Mouse (Mus musculus): Measurements from ENCODE around the gene Srd5a1. TPM values are rescaled to one million over a fixed set of nuclear protein-coding genes. Genes with fewer than 3 reads are reported as not detected.

The Srd5a1 gene
- polyA plus RNA-seq, 1 experiment from 2014 or later = 19.3 TPM

- H3K27me3 ChIP-seq (ENCODE audit: control insufficient read depth, insufficient read depth, low read length) = no peaks in the 10 kb centered on the region; the same call in 1 of the 2 replicates
- DNase-seq (ENCODE audit: low spot score) (no peak), ATAC-seq (ENCODE audit: insufficient number of reproducible peaks, low FRiP score, low TSS enrichment, low read depth) (no peak)
- no peak overlapping the region for H3K27ac ChIP-seq (replicated peaks; ENCODE audit: low read depth, low read length)
- no peaks in the 10 kb centered on the region for H3K9me3 ChIP-seq (ENCODE audit: control insufficient read depth, low read length)
- peaks cover 26% of the 10 kb centered on the region for H3K4me1 ChIP-seq (ENCODE audit: control insufficient read depth, insufficient read depth, low read length)
- WGBS = under 1% methylated on average over 9 of the region's 9 CpGs
- H3K4me3 ChIP-seq (ENCODE audit: low read depth, low read length) = peak overlapping the region; percentile 83
- peak overlapping the region; percentile 82 for H3K4me2 ChIP-seq (ENCODE audit: low read depth, severe bottlenecking)
- H3K36me3 ChIP-seq (ENCODE audit: control insufficient read depth, insufficient read depth, low read length) = peaks cover 5% of the 10 kb centered on the region; the same call in 1 of the 2 replicates
- H3K9ac ChIP-seq (ENCODE audit: low read length) = peak overlapping the region; percentile 82
Observed at GRCm38 (mm10) chr13:69532893-69533404, 78.3 kb downstream of the Srd5a1 start.

GRCm38 (mm10) chr13:69532101-69532892, 78.9 kb downstream of the Srd5a1 start:
- peaks cover 26% of the 10 kb centered on the region for H3K4me1 ChIP-seq (ENCODE audit: control insufficient read depth, insufficient read depth, low read length)
- no peak for ATAC-seq (ENCODE audit: insufficient number of reproducible peaks, low FRiP score, low TSS enrichment, low read depth)
- H3K36me3 ChIP-seq (ENCODE audit: control insufficient read depth, insufficient read depth, low read length) = peaks cover 5% of the 10 kb centered on the region; the same call in 1 of the 2 replicates
- H3K27me3 ChIP-seq (ENCODE audit: control insufficient read depth, insufficient read depth, low read length) = no peaks in the 10 kb centered on the region; the same call in 1 of the 2 replicates
- H3K9me3 ChIP-seq (ENCODE audit: control insufficient read depth, low read length) = no peaks in the 10 kb centered on the region
- WGBS = 28% methylated on average over 14 of the region's 14 CpGs
- peak overlapping the region; percentile 82 for H3K4me2 ChIP-seq (ENCODE audit: low read depth, severe bottlenecking)
- no peak for DNase-seq (ENCODE audit: low spot score)
- H3K9ac ChIP-seq (ENCODE audit: low read length) = no peak overlapping the region
- no peak overlapping the region for H3K27ac ChIP-seq (replicated peaks; ENCODE audit: low read depth, low read length)
- H3K4me3 ChIP-seq (ENCODE audit: low read depth, low read length) = peak overlapping the region; percentile 83

- Histone ChIP-seq H3K4me1 (ENCODE audit: control insufficient read depth, insufficient read depth, low read length) (peaks cover 26% of the 10 kb centered on the region), H3K9me3 (ENCODE audit: control insufficient read depth, low read length) (no peaks in the 10 kb centered on the region), H3K4me2 (ENCODE audit: low read depth, severe bottlenecking) (peak overlapping the region; percentile 82), H3K27ac (replicated peaks; ENCODE audit: low read depth, low read length) (no peak overlapping the region), H3K4me3 (ENCODE audit: low read depth, low read length) (peak overlapping the region; percentile 83; the same call in 1 of the 2 replicates), H3K9ac (ENCODE audit: low read length) (no peak overlapping the region), H3K36me3 (ENCODE audit: control insufficient read depth, insufficient read depth, low read length) (peaks cover 5% of the 10 kb centered on the region; the same call in 1 of the 2 replicates), H3K27me3 (ENCODE audit: control insufficient read depth, insufficient read depth, low read length) (no peaks in the 10 kb centered on the region; the same call in 1 of the 2 replicates)
- DNase-seq (ENCODE audit: low spot score) = no peak
- WGBS = 50% methylated on average over 6 of the region's 6 CpGs
- no peak for ATAC-seq (ENCODE audit: insufficient number of reproducible peaks, low FRiP score, low TSS enrichment, low read depth)
Observed at GRCm38 (mm10) chr13:69531431-69531830, 79.8 kb downstream of the Srd5a1 start.

DNA sequence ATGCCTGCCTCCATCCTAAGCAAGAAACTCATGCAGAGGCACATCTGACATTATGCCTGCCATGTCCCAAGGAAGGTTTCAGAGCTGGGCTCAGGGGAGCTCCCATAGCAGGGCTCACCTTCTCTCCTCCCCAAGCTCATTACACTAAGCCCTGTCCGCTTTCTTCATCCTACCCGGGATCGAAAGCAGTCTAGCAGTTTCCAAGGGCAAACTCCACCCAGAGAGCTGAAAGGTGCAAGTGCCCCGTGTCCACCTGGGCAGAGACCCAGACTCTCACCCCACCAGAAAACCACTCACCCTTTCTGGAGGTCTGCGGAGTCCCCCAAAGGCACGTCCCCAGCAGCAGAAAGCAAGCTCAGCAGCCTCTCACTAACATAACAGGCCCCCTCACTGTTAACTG, 80.3 kb downstream of the Srd5a1 start:
- Histone ChIP-seq H3K9me3 (ENCODE audit: control insufficient read depth, low read length) (no peaks in the 10 kb centered on the region), H3K9ac (ENCODE audit: low read length) (no peak overlapping the region), H3K27ac (replicated peaks; ENCODE audit: low read depth, low read length) (no peak overlapping the region), H3K4me1 (ENCODE audit: control insufficient read depth, insufficient read depth, low read length) (peaks cover 26% of the 10 kb centered on the region), H3K36me3 (ENCODE audit: control insufficient read depth, insufficient read depth, low read length) (peaks cover 5% of the 10 kb centered on the region; the same call in 1 of the 2 replicates), H3K4me3 (ENCODE audit: low read depth, low read length) (no peak overlapping the region), H3K27me3 (ENCODE audit: control insufficient read depth, insufficient read depth, low read length) (no peaks in the 10 kb centered on the region; the same call in 1 of the 2 replicates), H3K4me2 (ENCODE audit: low read depth, severe bottlenecking) (peak overlapping the region; percentile 11; the same call in 1 of the 2 replicates)
- 86% methylated on average over 6 of the region's 6 CpGs for WGBS
- ATAC-seq (ENCODE audit: insufficient number of reproducible peaks, low FRiP score, low TSS enrichment, low read depth) (no peak), DNase-seq (ENCODE audit: low spot score) (no peak)

DNA sequence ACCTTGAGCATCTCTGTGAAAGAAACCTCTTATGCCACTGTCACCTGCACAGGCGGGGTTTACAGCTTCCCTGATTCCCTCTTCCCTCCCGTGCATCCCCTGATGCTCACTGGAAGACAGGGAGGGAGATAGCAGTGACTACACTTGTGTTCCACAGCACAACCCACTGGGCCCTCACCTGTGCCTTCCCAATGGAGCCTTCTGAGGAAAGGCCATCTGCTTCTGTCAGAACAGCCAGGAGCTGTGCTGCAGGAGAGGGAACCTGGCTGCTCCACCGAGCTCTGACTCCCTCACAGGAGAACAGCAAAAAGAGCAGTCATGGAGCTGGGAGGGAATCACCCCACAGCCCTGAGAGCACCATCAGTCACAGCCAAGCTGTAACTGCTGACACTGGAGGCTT, 81.1 kb downstream of the Srd5a1 start:
- Histone ChIP-seq H3K9me3 (ENCODE audit: control insufficient read depth, low read length) (no peaks in the 10 kb centered on the region), H3K4me1 (ENCODE audit: control insufficient read depth, insufficient read depth, low read length) (peaks cover 21% of the 10 kb centered on the region), H3K9ac (ENCODE audit: low read length) (no peak overlapping the region), H3K4me3 (ENCODE audit: low read depth, low read length) (no peak overlapping the region), H3K4me2 (ENCODE audit: low read depth, severe bottlenecking) (no peak overlapping the region), H3K27me3 (ENCODE audit: control insufficient read depth, insufficient read depth, low read length) (no peaks in the 10 kb centered on the region; the same call in 1 of the 2 replicates), H3K27ac (replicated peaks; ENCODE audit: low read depth, low read length) (no peak overlapping the region), H3K36me3 (ENCODE audit: control insufficient read depth, insufficient read depth, low read length) (peaks cover 5% of the 10 kb centered on the region; the same call in 1 of the 2 replicates)
- ATAC-seq (ENCODE audit: insufficient number of reproducible peaks, low FRiP score, low TSS enrichment, low read depth) = no peak
- DNase-seq (ENCODE audit: low spot score) = no peak
- 86% methylated on average over 3 of the region's 3 CpGs for WGBS

DNA sequence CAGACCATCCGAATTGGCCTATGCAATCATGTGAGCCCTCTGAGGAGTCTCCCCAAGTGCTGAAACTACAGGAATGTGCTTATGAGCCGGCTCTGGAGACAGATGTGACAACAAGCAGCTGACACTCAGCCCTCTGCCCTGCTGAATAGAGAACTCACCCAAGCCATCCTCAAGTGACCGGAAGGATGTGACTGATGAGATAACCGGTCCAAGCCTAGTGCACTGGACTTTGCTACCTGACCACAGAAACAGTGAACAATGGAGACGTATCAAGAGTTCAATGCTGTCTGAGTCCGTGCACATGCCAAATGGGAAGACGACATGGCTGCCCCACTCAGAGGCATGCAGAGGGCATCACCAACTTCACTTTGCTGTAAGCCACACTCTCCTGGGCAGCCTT, 82.7 kb downstream of the Srd5a1 start:
- H3K9me3 ChIP-seq (ENCODE audit: control insufficient read depth, low read length) = no peaks in the 10 kb centered on the region
- H3K4me2 ChIP-seq (ENCODE audit: low read depth, severe bottlenecking) = no peak overlapping the region
- no peak for DNase-seq (ENCODE audit: low spot score)
- H3K4me3 ChIP-seq (ENCODE audit: low read depth, low read length) = no peak overlapping the region
- peaks cover 5% of the 10 kb centered on the region; the same call in 1 of the 2 replicates for H3K36me3 ChIP-seq (ENCODE audit: control insufficient read depth, insufficient read depth, low read length)
- ATAC-seq (ENCODE audit: insufficient number of reproducible peaks, low FRiP score, low TSS enrichment, low read depth) = no peak
- H3K27me3 ChIP-seq (ENCODE audit: control insufficient read depth, insufficient read depth, low read length) = no peaks in the 10 kb centered on the region
- peaks cover 21% of the 10 kb centered on the region for H3K4me1 ChIP-seq (ENCODE audit: control insufficient read depth, insufficient read depth, low read length)
- no peak overlapping the region for H3K9ac ChIP-seq (ENCODE audit: low read length)
- no peak overlapping the region for H3K27ac ChIP-seq (replicated peaks; ENCODE audit: low read depth, low read length)
- WGBS = 75% methylated on average over 7 of the region's 7 CpGs

- 74% methylated on average over 4 of the region's 4 CpGs for WGBS
- H3K4me1 ChIP-seq (ENCODE audit: control insufficient read depth, insufficient read depth, low read length) = peaks cover 11% of the 10 kb centered on the region; the same call in 1 of the 2 replicates
- H3K36me3 ChIP-seq (ENCODE audit: control insufficient read depth, insufficient read depth, low read length) = peaks cover 5% of the 10 kb centered on the region; the same call in 1 of the 2 replicates
- no peak overlapping the region for H3K27ac ChIP-seq (replicated peaks; ENCODE audit: low read depth, low read length)
- no peak overlapping the region for H3K4me3 ChIP-seq (ENCODE audit: low read depth, low read length)
- no peak overlapping the region for H3K9ac ChIP-seq (ENCODE audit: low read length)
- no peak for ATAC-seq (ENCODE audit: insufficient number of reproducible peaks, low FRiP score, low TSS enrichment, low read depth)
- H3K4me2 ChIP-seq (ENCODE audit: low read depth, severe bottlenecking) = no peak overlapping the region
- no peaks in the 10 kb centered on the region for H3K27me3 ChIP-seq (ENCODE audit: control insufficient read depth, insufficient read depth, low read length)
- H3K9me3 ChIP-seq (ENCODE audit: control insufficient read depth, low read length) = no peaks in the 10 kb centered on the region
- DNase-seq (ENCODE audit: low spot score) = no peak
Observed at GRCm38 (mm10) chr13:69525867-69526266, 85.4 kb downstream of the Srd5a1 start.

DNA sequence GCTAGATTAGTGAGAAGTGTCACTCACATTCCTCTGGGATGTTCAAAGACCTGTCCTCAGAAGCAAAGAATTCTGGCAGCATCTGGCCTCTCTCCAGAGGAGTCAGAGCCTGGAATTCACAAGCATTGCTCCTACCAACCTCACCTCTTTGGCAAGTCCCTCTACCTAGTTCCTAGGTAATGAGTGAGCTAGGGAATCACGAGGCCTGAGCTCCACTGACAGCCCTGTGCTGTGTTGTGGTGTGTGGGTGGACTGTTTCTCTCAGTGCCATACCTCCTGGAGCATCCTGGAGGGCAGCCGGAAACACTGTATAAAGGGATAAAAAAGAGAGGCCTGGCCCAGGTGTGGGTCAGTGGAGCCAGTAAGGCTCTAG, 87.1 kb downstream of the Srd5a1 start:
- H3K4me3 ChIP-seq (ENCODE audit: low read depth, low read length) = no peak overlapping the region
- H3K4me1 ChIP-seq (ENCODE audit: control insufficient read depth, insufficient read depth, low read length) = peaks cover 5% of the 10 kb centered on the region; the same call in 1 of the 2 replicates
- no peaks in the 10 kb centered on the region for H3K27me3 ChIP-seq (ENCODE audit: control insufficient read depth, insufficient read depth, low read length)
- WGBS = 76% methylated on average over 2 of the region's 2 CpGs
- DNase-seq (ENCODE audit: low spot score) (no peak), ATAC-seq (ENCODE audit: insufficient number of reproducible peaks, low FRiP score, low TSS enrichment, low read depth) (no peak)
- H3K9ac ChIP-seq (ENCODE audit: low read length) = no peak overlapping the region
- no peaks in the 10 kb centered on the region for H3K36me3 ChIP-seq (ENCODE audit: control insufficient read depth, insufficient read depth, low read length)
- H3K27ac ChIP-seq (replicated peaks; ENCODE audit: low read depth, low read length) = no peak overlapping the region
- no peaks in the 10 kb centered on the region for H3K9me3 ChIP-seq (ENCODE audit: control insufficient read depth, low read length)
- H3K4me2 ChIP-seq (ENCODE audit: low read depth, severe bottlenecking) = no peak overlapping the region
